Mouse (Mus musculus) ovary, adult 2 months (tissue): ENCODE results near the gene Insr. TPM values are rescaled to one million over a fixed set of nuclear protein-coding genes. Genes with fewer than 3 reads are reported as not detected.

Experiments used
- polyA plus RNA-seq: library from polyadenylated mRNA; depleted of rRNA; stranded (reverse); fragments of >200 nt; gene quantifications from 2 replicates; pipeline ENCODE4 v1.2.3, GENCODE M21; 2012; rRNA removed

Gene Insr
- polyA plus RNA-seq: 31.0 and 38.3 TPM in 2 replicates

DNA sequence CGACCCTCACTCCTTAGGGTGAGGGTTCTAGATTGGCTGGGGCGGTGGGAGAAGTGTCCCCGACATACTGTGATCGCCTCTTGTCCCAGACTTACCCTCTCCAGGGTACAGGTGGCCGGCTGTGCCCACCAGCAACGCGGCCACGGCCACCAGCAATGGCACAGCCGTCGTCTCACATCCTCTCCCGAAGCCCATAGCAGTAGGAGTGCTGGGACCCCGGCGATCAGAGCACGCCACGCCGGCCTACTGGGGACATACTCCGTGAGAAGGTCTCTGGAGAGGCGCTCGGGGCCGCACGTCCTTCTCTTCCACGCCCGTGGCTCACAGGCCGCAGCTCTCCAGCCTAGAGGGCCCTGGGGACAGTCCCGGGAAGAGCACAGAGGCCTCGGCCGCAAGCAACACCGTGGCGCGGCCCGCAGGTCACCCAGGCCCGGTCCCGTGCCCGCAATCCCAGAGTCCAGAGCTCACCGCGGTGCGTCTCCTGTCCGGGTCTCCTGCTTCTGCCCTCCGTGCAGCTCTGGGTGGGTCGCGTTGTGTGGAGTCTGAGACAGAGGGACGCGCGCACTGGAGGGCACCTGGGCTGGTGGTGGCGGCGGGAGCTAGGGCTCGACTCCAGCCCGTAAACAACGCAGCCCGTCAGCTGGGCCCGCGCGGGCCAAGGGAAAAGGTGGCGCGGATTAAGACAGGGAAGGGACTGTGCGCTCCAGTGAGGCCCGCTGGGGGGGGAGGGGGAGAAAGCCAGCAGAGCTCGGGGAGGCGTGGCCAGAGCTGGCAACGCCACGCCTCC, at the start of gene Insr:
Gene Insr, minus strand, starts transcription at position 684 of the 787 bp plus-strand sequence.

Other genes starting within 250 kb of the Insr start
- gene A430078G23Rik, start 73.8 kb upstream of the Insr start, polyA plus RNA-seq: 0.44 and 0.54 TPM in 2 replicates
- gene Arhgef18, start 113.4 kb upstream of the Insr start, polyA plus RNA-seq: 85.2 and 90.2 TPM in 2 replicates
- gene Pex11g, start 188.1 kb upstream of the Insr start, polyA plus RNA-seq: 10.4 and 12.8 TPM in 2 replicates
- gene Tex45, start 191.2 kb upstream of the Insr start, polyA plus RNA-seq: 0.19 and 0.23 TPM in 2 replicates
- gene Zfp358, start 213.5 kb upstream of the Insr start, polyA plus RNA-seq: 125 and 143 TPM in 2 replicates
- gene Mcoln1, start 220.8 kb upstream of the Insr start, polyA plus RNA-seq: 399 and 751 TPM in 2 replicates
- 89.5 and 91.8 TPM in 2 replicates for gene Pnpla6, start 235.8 kb upstream of the Insr start, polyA plus RNA-seq